Mouse (Mus musculus) MN1 (cell line): ENCODE measurements at regions not wholly inside any gene's neighbourhood (a gene's known extent, or its start where the extent isn't known, plus 50 kb on each side); places are given as distances from the start of the nearest gene placed in this dataset.

Experiments used
- DNase-seq: peaks from one replicate; pipeline ENCODE4 v3.0.0-alpha.2; 2016; ENCODE audit warnings: low spot score

DNA sequence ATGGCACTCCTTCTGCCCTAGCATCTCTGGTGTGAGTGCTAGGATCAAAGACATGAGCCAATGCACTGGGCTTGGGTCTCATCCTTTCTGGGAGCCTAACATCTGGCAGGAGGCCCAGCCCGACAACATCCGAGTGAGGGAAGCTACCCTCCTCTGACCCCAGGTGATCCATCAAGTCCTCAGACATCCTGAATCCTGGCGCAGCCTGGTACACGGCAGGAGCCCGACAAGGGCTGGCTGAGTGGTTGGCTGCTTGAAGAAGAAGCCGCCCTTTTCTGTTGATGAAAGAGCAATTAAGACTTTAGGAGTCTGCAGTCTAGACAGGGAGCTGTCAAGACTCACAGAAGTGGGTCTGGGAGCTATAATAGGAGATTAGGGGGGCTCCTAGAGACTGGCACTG is 342.1 kb downstream of the Rps24 start:
- no peak for DNase-seq

DNA sequence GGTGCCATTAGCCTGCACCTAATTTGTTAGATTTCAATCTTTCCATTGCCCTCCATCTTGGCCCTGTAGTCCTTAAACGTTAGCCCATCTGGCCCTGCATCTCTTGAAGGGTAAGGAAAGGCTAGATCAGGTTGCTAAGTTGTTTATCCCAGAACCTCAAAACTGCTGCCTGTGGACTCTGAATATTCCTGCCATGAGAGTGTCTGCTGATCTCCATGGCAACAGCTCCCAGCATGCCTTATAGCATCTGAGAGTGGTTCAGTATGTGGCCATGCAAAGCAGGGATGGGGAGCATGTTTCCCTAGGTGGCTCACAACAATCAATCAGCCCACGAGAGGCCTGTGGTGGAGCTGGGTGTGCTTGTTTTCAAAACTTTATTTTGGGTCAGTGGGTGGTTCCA is 346.3 kb downstream of the Rps24 start:
- no peak for DNase-seq

GRCm38 (mm10) chr14:24838219-24838618 is 351.3 kb downstream of the Rps24 start:
- DNase-seq: no peak

- DNase-seq: no peak
These were observed 352.1 kb downstream of the Rps24 start for GRCm38 (mm10) chr14:24839056-24839455.

DNA sequence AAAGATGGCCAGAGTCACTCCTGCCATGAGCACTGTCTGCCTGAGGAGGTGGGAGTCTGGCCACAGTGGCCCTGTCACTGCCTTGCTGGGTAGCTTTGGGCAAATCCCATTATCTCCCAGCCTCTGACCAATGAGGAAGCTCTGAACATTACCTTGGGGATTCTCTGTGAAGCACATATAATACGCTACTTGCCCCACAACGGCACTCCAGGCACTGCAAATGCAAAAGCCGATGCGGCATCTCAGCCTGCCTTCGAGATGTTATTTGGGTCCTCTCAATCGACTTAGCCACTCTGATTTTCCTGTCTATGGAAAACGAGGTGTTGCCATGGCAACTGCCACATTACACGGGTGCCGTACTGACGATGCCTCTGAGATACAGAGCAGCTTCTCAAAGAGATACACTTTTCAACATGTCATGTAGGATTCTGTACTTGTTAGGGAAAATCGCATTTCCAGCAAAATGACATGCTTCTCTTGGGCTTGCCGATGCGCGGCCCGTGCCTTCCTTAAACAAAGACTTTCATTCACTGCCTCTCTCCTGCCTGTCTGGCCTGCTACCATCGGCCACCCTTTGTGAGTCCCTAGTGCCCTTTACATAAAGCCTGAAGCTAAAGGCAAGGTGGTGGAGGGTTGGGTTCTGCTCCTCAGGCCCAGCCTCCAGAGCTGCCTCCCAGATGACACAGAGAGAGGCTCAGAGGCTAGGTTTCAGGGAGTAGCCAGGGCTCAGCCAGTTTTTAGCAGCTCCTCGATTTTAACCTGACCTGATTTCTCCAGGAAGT is 355.0 kb downstream of the Rps24 start:
- no peak for DNase-seq

DNA sequence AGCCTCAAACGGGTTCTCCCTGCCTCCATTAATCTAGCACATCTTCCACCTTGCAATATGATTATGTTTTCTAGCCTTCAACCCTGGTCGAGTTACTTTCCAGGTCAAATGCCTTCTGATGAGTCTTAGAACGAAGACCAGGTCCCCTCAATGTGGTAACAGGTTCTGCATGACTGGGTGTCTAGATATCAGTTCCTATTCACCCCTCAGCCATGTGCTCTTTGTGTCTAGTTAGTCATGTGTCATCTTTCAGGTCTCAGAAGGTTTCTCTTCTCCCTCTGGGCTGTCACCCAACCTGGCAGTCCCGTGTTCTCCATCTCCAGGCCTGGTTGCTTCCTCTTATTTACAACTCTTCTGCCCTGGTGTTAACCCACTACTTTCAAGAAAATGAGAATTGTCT is 356.7 kb downstream of the Rps24 start:
- no peak for DNase-seq

DNA sequence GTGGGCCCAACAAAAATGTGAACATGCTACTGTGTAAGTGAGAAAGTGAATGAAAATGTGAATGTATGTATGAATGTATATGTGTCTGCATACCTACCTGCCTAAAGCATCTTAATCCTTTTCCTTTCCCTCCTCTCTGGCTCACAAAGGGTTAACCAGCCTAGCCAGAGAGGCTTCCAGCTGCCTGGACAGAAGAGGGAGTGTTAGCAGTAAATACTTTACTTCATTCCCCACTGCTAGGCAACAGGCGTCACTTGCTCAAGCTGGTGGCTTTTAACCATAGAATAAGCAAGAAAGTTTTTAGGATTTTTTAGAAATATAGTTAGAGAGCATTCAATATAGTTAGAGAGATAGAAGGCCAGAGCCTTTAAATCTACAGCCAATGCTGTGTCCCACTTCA is 363.6 kb downstream of the Rps24 start:
- DNase-seq: no peak

- no peak for DNase-seq
These were observed 367.5 kb downstream of the Rps24 start for GRCm38 (mm10) chr14:24854459-24854858.

GRCm38 (mm10) chr14:24862171-24862570 is 375.2 kb downstream of the Rps24 start:
- no peak for DNase-seq

- DNase-seq: no peak
These were observed 375.7 kb downstream of the Rps24 start for GRCm38 (mm10) chr14:24862661-24863060.

GRCm38 (mm10) chr14:24863116-24863515 is 376.2 kb downstream of the Rps24 start:
- no peak for DNase-seq

- DNase-seq: no peak
These were observed 378.8 kb downstream of the Rps24 start for GRCm38 (mm10) chr14:24865579-24866230.

DNA sequence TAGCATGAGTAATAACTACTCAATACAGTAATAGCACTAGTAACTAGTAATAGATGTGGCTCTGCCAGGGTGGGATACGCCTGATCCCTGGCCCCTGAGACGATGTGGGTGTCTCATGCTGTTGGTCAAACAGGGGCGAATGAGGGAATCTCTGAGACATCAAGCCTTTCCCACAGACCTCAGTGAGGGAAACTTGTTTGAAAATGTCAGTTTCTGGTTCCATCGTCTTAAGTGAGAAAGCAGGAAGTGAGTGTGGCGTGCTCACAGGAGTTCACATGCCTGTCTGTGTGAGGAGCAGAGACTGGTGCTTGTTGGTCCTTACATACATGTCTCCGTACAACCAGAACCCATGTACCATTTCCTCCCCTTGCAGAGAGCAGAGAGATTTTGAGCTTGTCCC is 380.9 kb downstream of the Rps24 start:
- DNase-seq: no peak

DNA sequence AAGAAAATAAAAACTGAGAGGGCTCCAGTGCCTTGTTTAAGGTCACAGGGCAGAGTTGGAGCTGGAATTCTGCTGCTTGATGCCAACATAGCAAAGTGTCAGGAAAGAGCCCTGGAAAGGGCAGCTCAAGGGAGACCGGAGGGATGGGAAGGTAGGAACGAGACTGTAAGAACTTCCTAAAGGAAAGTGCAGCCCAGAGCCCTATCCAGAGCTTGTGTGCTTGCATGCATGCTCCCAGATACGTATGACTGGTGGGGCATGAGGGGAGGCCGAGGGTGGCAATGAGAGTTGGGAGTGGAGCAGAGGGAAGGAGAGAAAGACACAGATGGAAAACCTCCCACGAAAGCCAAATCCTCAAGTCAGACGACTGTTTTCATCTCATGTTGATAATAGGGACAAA is 381.8 kb downstream of the Rps24 start:
- DNase-seq: no peak

GRCm38 (mm10) chr14:24870246-24870645 is 383.3 kb downstream of the Rps24 start:
- no peak for DNase-seq

- DNase-seq: no peak
These were observed 384.6 kb downstream of the Rps24 start for GRCm38 (mm10) chr14:24871392-24871998.

- no peak for DNase-seq
These were observed 386.0 kb downstream of the Rps24 start for GRCm38 (mm10) chr14:24872931-24873330.

DNA sequence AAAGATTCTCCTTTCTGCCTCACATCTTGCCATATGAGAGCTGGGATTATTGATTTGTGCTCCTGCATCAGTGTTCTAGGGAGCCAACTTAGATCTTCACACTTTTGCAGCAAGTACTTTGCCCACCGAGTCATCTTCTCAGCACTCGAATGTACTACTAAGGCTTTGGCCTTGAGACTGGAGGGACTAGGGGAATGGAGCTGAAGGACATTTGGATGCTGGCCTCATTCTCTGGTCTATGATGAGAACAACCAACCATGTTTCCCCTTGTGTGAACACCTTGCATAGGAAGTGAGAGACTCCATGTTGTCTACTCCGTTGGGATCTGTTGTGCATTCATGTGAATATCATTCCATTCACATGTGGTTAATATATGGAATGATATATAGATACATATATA is 386.5 kb downstream of the Rps24 start:
- no peak for DNase-seq

- no peak for DNase-seq
These were observed 387.7 kb downstream of the Rps24 start for GRCm38 (mm10) chr14:24874426-24875155.

DNA sequence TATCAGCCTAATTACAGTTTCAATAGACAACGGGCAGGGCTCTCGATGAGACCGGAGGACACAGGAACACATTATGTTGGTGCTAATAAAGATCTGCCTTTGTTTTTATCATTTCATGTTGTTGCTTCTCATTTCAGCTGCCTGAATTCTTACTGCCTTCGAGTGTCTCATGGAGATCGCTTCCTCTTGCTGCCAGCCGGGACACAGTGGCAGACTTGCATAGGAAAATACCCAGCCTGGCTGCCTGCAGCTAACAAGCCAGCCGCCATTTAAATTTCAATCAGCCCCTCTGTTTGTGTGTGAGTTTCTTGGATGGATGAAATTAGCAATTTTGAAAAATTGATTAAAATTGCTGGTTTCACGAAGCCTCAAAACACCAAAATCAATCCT is 388.2 kb downstream of the Rps24 start:
- no peak for DNase-seq

GRCm38 (mm10) chr14:24875934-24876333 is 389.0 kb downstream of the Rps24 start:
- DNase-seq: no peak

DNA sequence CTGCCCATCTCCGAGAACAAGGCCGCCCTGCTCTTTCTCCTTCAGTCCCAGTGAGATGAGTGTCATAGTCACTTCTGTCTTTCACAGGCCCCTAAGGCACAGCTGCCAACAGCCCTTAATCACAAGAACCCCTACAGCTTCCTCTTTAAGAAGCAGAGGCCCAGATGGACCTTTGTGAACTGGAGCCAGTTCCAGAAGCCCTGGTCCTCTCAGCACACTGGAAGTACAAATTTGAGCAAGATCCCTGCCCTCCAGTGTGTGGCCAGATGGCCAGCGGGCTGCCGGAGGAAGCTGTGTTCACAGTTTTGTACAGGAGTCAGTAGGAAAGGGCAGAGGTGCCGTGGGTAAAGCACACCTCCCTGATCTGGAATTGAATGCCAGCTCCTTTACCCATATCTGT is 389.6 kb downstream of the Rps24 start:
- no peak for DNase-seq

- DNase-seq: no peak
These were observed 390.9 kb downstream of the Rps24 start for GRCm38 (mm10) chr14:24877853-24878252.
